Comparison of ENCODE assay signal across 8 mouse cellular contexts in the genomic region with DNA sequence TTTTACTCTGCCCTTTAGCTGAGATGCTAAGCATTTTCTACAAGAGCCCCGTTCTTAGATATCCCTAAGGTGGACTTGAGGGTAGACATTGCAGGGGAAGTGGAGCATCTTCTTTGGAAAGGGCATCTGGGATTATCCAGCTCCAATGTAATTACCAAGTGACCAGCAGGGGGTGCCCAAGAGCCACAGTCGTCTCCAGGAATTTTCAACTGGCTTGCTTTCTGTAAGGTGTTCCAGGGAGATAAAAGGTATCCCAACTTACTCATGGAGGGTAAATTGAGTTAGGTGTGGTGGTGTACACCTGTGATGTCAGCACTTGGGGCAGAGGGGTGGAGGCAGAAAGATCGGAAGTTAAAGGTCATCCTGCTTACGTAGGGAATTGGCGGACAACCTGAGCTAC. TPM values are rescaled to one million over a fixed set of nuclear protein-coding genes. Genes with fewer than 3 reads are reported as not detected.
DNase-seq lines count a peak whose midpoint lies in the region; ATAC-seq lines count a peak whose summit lies in the region.

No protein-coding gene starts in this region.

- H3K27me3 ChIP-seq in midbrain, embryonic 11.5 days (ENCODE audit: control insufficient read depth, insufficient read depth, low read length): no peaks in the 10 kb centered on the region
- no peaks in the 10 kb centered on the region for H3K27me3 ChIP-seq in splenic B cell, adult 2 months (ENCODE audit: control insufficient read depth, insufficient read depth, low read length, poor library complexity, severe bottlenecking)

- H3K9ac ChIP-seq in midbrain, embryonic 11.5 days (ENCODE audit: low read length): no peak overlapping the region

- no peaks in the 10 kb centered on the region for H3K4me1 ChIP-seq in midbrain, embryonic 11.5 days (ENCODE audit: control insufficient read depth, insufficient read depth, low read length)

- peak; percentile 35 to 77 for DNase-seq in frontal cortex, postnatal 14 days (ENCODE audit: low spot score in 2 of 2)
- DNase-seq in c-Kit-positive CD71-positive TER-119-negative erythroid progenitor cells, embryonic 14.5 days (ENCODE audit: low read depth): peak; percentile 59
- peak; percentile 56 for DNase-seq in hindlimb bud, embryonic 11.5 days (ENCODE audit: extremely low spot score, low read depth, low spot score)
- DNase-seq in left cerebral cortex, postnatal 10 days (ENCODE audit: extremely low spot score in 1 of 2, low spot score in 2 of 2): peak; percentile 55 to 69
- DNase-seq in midbrain, embryonic 11.5 days (ENCODE audit: low spot score, missing footprints): peak; percentile 98
- peak; percentile 67 for DNase-seq in splenic B cell, adult 2 months (ENCODE audit: low read depth, low spot score)

- WGBS in midbrain, embryonic 11.5 days: 27% methylated on average over 5 of the region's 5 CpGs

- intact Hi-C loops in left cerebral cortex, postnatal 10 days (cut with DNase I): loop anchor here (5.0 kb wide), 1 partner anchor 134 kb away; no protein-coding TSS in a partner anchor

- no peaks in the 10 kb centered on the region for H3K36me3 ChIP-seq in midbrain, embryonic 11.5 days (ENCODE audit: control insufficient read depth, insufficient read depth, low read length)
- H3K36me3 ChIP-seq in splenic B cell, adult 2 months (ENCODE audit: control insufficient read depth, insufficient read depth, low read length, poor library complexity, severe bottlenecking): no peaks in the 10 kb centered on the region

- H3K27ac ChIP-seq in midbrain, embryonic 11.5 days (ENCODE audit: low read depth, low read length): no peak overlapping the region

- H3K9me3 ChIP-seq in midbrain, embryonic 11.5 days (ENCODE audit: control insufficient read depth, low read length): no peaks in the 10 kb centered on the region

- ATAC-seq in frontal cortex, adult (ENCODE audit: low TSS enrichment): no peak
- ATAC-seq in erythroid progenitor cell, adult 5-6 weeks (replicated peaks; ENCODE audit: low FRiP score, poor library complexity, severe bottlenecking): peak; percentile 48
- ATAC-seq in midbrain, embryonic 11.5 days (ENCODE audit: low FRiP score): no peak

- H3K4me2 ChIP-seq in midbrain, embryonic 11.5 days: no peak overlapping the region

- H3K4me3 ChIP-seq in midbrain, embryonic 11.5 days (ENCODE audit: low read depth, low read length): no peak overlapping the region

RNA-seq across cellular contexts. Expression of a gene that starts 9.5 kb away (rescaled TPM):
- total RNA-seq in erythroid progenitor cell, adult 5-6 weeks (2015; ENCODE audit: low replicate concordance): not detected in 2 replicates
- not detected in 2 replicates for total RNA-seq in erythroid progenitor cell, adult 5-6 weeks (2017; ENCODE audit: low replicate concordance)
- not detected for total RNA-seq in left cerebral cortex, postnatal 10 days (2021)
- polyA plus RNA-seq in midbrain, embryonic 11.5 days (2014; fragmentation: Nextera tagmentation; extraction: Ambion mirVana): not detected in 2 replicates

RNA-seq across cellular contexts. Expression of a gene that starts 13.3 kb away (rescaled TPM):
- total RNA-seq in erythroid progenitor cell, adult 5-6 weeks (2015; ENCODE audit: low replicate concordance): not detected in 2 replicates
- total RNA-seq in erythroid progenitor cell, adult 5-6 weeks (2017; ENCODE audit: low replicate concordance): not detected in 2 replicates
- total RNA-seq in left cerebral cortex, postnatal 10 days (2021): not detected
- not detected in 2 replicates for polyA plus RNA-seq in midbrain, embryonic 11.5 days (2014; fragmentation: Nextera tagmentation; extraction: Ambion mirVana)

RNA-seq across cellular contexts. Expression of a gene that starts 24.9 kb away (rescaled TPM):
- not detected in 2 replicates for total RNA-seq in erythroid progenitor cell, adult 5-6 weeks (2015; ENCODE audit: low replicate concordance)
- 0.13 TPM in 1 of 2 replicates, not detected in the other for total RNA-seq in erythroid progenitor cell, adult 5-6 weeks (2017; ENCODE audit: low replicate concordance)
- total RNA-seq in left cerebral cortex, postnatal 10 days (2021): 10 to 100 TPM; 11.0 to 11.5 TPM
- 9.6 and 11.2 TPM in 2 replicates for polyA plus RNA-seq in midbrain, embryonic 11.5 days (2014; fragmentation: Nextera tagmentation; extraction: Ambion mirVana)

RNA-seq across cellular contexts. Expression of a gene that starts 34.0 kb away (rescaled TPM):
- total RNA-seq in erythroid progenitor cell, adult 5-6 weeks (2015; ENCODE audit: low replicate concordance): not detected in 2 replicates
- total RNA-seq in erythroid progenitor cell, adult 5-6 weeks (2017; ENCODE audit: low replicate concordance): not detected in 2 replicates
- not detected for total RNA-seq in left cerebral cortex, postnatal 10 days (2021)
- not detected in 2 replicates for polyA plus RNA-seq in midbrain, embryonic 11.5 days (2014; fragmentation: Nextera tagmentation; extraction: Ambion mirVana)

Comparison
In these comparisons a context has a peak if more than half of its experiments do, and no peak if none do; other contexts are left out.
1. RNA of a gene that starts 24.9 kb away (total RNA-seq): 11.0 to 11.5 TPM in left cerebral cortex, postnatal 10 days; 0.13 TPM in erythroid progenitor cell, adult 5-6 weeks; every median in the first group is over 10 times any median in the second.
2. Peak in every context shown above with its lines, with median percentiles within 50 percentile points of each other: DNase-seq.